ENCODE assay signal across 9 mouse cellular contexts in the genomic region with DNA sequence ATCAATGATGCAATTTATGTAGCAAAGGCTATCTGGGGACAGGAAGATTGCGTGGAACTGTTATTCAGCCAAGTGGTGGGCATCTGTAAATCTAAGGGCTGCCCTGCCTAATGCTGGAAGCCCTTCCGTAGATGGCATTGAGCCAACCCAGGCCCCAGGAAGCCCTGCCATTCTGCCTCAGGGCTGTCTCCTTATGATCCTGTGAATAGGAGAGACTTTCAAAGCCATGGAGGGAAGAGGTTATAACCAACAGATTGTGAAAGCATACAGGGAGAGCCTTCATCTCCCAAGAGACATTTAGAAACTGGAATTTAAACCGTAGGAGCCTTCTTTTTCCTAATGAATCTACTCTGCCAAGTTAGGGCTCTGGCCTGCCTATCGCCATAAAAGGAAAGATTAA. TPM values are rescaled to one million over a fixed set of nuclear protein-coding genes. Genes with fewer than 3 reads are reported as not detected.
DNase-seq lines count a peak whose midpoint lies in the region; ATAC-seq lines count a peak whose summit lies in the region.
"Had no signal": no experiment of that assay in that cellular context is flagged by ENCODE, and none has a peak within 500 bp of the region (broad histone marks: within the 10 kb centered on the region; RNA-seq: fewer than 3 reads in every experiment).

No protein-coding gene starts in this region.

- H3K4me3 ChIP-seq in hindbrain, embryonic 13.5 days = no peak overlapping the region
- H3K4me3 ChIP-seq in hindbrain, embryonic 12.5 days = no peak overlapping the region
- H3K4me3 ChIP-seq in heart, embryonic 16.5 days (ENCODE audit: low read length) = peak overlapping the region; percentile 66
- H3K4me3 ChIP-seq in limb, embryonic 15.5 days = peak overlapping the region; percentile 27
- H3K4me3 ChIP-seq in stomach, embryonic 16.5 days (replicated peaks; ENCODE audit: low read length) = peak overlapping the region; percentile 57

- H3K4me1 ChIP-seq in hindbrain, embryonic 13.5 days (replicated peaks) = peaks cover 16% of the 10 kb centered on the region
- peaks cover 8% of the 10 kb centered on the region for H3K4me1 ChIP-seq in hindbrain, embryonic 12.5 days
- peaks cover 30% of the 10 kb centered on the region for H3K4me1 ChIP-seq in heart, embryonic 16.5 days (ENCODE audit: control insufficient read depth, insufficient read depth, low read length)
- H3K4me1 ChIP-seq in limb, embryonic 15.5 days = peaks cover 21% of the 10 kb centered on the region
- peaks cover 15% of the 10 kb centered on the region for H3K4me1 ChIP-seq in stomach, embryonic 16.5 days (ENCODE audit: control insufficient read depth, insufficient read depth, low read length)

- no peaks in the 10 kb centered on the region for H3K9me3 ChIP-seq in hindbrain, embryonic 13.5 days
- H3K9me3 ChIP-seq in hindbrain, embryonic 12.5 days (replicated peaks) = no peaks in the 10 kb centered on the region
- H3K9me3 ChIP-seq in heart, embryonic 16.5 days (replicated peaks; ENCODE audit: control insufficient read depth, low read length) = no peaks in the 10 kb centered on the region
- H3K9me3 ChIP-seq in limb, embryonic 15.5 days = no peaks in the 10 kb centered on the region
- H3K9me3 ChIP-seq in stomach, embryonic 16.5 days (replicated peaks; ENCODE audit: control insufficient read depth, low read length) = no peaks in the 10 kb centered on the region

- DNase-seq in adrenal gland, postnatal 25 days = peak; percentile 34
- DNase-seq in embryo, embryonic 9.5 days (ENCODE audit: extremely low spot score) = no peak

- H3K4me2 ChIP-seq in hindbrain, embryonic 13.5 days = 0 out of 2 replicates have a peak overlapping the region, but pooled peaks have one; percentile 6
- H3K4me2 ChIP-seq in hindbrain, embryonic 12.5 days (replicated peaks) = no peak overlapping the region
- H3K4me2 ChIP-seq in heart, embryonic 16.5 days (ENCODE audit: low read depth, low read length) = peak overlapping the region; percentile 70
- peak overlapping the region; percentile 39 for H3K4me2 ChIP-seq in limb, embryonic 15.5 days
- peak overlapping the region; percentile 60 for H3K4me2 ChIP-seq in stomach, embryonic 16.5 days (ENCODE audit: low read depth, low read length)

- H3K9ac ChIP-seq in hindbrain, embryonic 13.5 days = no peak overlapping the region
- H3K9ac ChIP-seq in hindbrain, embryonic 12.5 days = no peak overlapping the region
- peak overlapping the region; percentile 92 for H3K9ac ChIP-seq in heart, embryonic 16.5 days (ENCODE audit: low read length)
- no peak overlapping the region for H3K9ac ChIP-seq in limb, embryonic 15.5 days
- peak overlapping the region; percentile 76 for H3K9ac ChIP-seq in stomach, embryonic 16.5 days (ENCODE audit: low read length)

- WGBS in hindbrain, embryonic 13.5 days = 54% methylated on average over 4 of the region's 4 CpGs
- 73% methylated on average over 4 of the region's 4 CpGs for WGBS in hindbrain, embryonic 12.5 days
- 24% methylated on average over 4 of the region's 4 CpGs for WGBS in heart, embryonic 16.5 days
- WGBS in limb, embryonic 15.5 days = 45% methylated on average over 4 of the region's 4 CpGs
- 39% methylated on average over 4 of the region's 4 CpGs for WGBS in stomach, embryonic 16.5 days

- H3K27me3 ChIP-seq in hindbrain, embryonic 13.5 days = no peaks in the 10 kb centered on the region
- H3K27me3 ChIP-seq in hindbrain, embryonic 12.5 days = no peaks in the 10 kb centered on the region
- H3K27me3 ChIP-seq in heart, embryonic 16.5 days (ENCODE audit: control insufficient read depth, insufficient read depth, low read length) = no peaks in the 10 kb centered on the region
- H3K27me3 ChIP-seq in limb, embryonic 15.5 days = no peaks in the 10 kb centered on the region
- no peaks in the 10 kb centered on the region for H3K27me3 ChIP-seq in stomach, embryonic 16.5 days (ENCODE audit: control insufficient read depth, insufficient read depth, low read length)

- ATAC-seq in hindbrain, embryonic 13.5 days (ENCODE audit: low FRiP score) = peak; percentile 46; the same call in 1 of the 2 replicates
- ATAC-seq in hindbrain, embryonic 12.5 days (ENCODE audit: low FRiP score) = no peak
- no peak for ATAC-seq in heart, embryonic 16.5 days (replicated peaks; ENCODE audit: extremely low read depth, insufficient read depth, low FRiP score)
- no peak for ATAC-seq in limb, embryonic 15.5 days (ENCODE audit: insufficient number of reproducible peaks, low FRiP score, low TSS enrichment, low read depth)
- ATAC-seq in stomach, embryonic 16.5 days (ENCODE audit: insufficient read depth, low FRiP score) = no peak
- ATAC-seq in cerebellum, adult (ENCODE audit: insufficient number of reproducible peaks, low FRiP score, low TSS enrichment) = no peak

- H3K36me3 ChIP-seq in hindbrain, embryonic 13.5 days = no peaks in the 10 kb centered on the region
- H3K36me3 ChIP-seq in hindbrain, embryonic 12.5 days = no peaks in the 10 kb centered on the region
- H3K36me3 ChIP-seq in heart, embryonic 16.5 days (ENCODE audit: control insufficient read depth, insufficient read depth) = 0 out of 2 replicates have a peak, but pooled peaks cover 5% of the 10 kb centered on the region
- no peaks in the 10 kb centered on the region for H3K36me3 ChIP-seq in limb, embryonic 15.5 days
- no peaks in the 10 kb centered on the region for H3K36me3 ChIP-seq in stomach, embryonic 16.5 days (ENCODE audit: control insufficient read depth, insufficient read depth, low read length)

- peak overlapping the region; percentile 46; the same call in 1 of the 2 replicates for H3K27ac ChIP-seq in hindbrain, embryonic 13.5 days
- H3K27ac ChIP-seq in hindbrain, embryonic 12.5 days = no peak overlapping the region
- H3K27ac ChIP-seq in heart, embryonic 16.5 days (ENCODE audit: low read length) = peak overlapping the region; percentile 100
- H3K27ac ChIP-seq in limb, embryonic 15.5 days = peak overlapping the region; percentile 83; the same call in 1 of the 2 replicates
- H3K27ac ChIP-seq in stomach, embryonic 16.5 days (ENCODE audit: low read length) = peak overlapping the region; percentile 97

RNA-seq across cellular contexts. Expression of gene Cavin2, which starts 1.7 kb away (rescaled TPM):
- 6.9 and 7.3 TPM in 2 replicates for polyA plus RNA-seq in hindbrain, embryonic 13.5 days (2015; fragmentation: Nextera tagmentation; extraction: Ambion mirVana)
- 7.2 and 7.7 TPM in 2 replicates for polyA plus RNA-seq in hindbrain, embryonic 12.5 days (2016; fragmentation: Nextera tagmentation; extraction: Ambion mirVana)
- total RNA-seq in adrenal gland, postnatal 25 days (2021) = 33.7 and 34.5 TPM in 2 replicates
- 205 and 229 TPM in 2 replicates for polyA plus RNA-seq in heart, embryonic 16.5 days (2015; fragmentation: Nextera tagmentation; extraction: Ambion mirVana)
- 48.9 and 71.3 TPM in 2 replicates for polyA plus RNA-seq in limb, embryonic 15.5 days (2015; fragmentation: Nextera tagmentation; extraction: Ambion mirVana)
- polyA plus RNA-seq in stomach, embryonic 16.5 days (2015; fragmentation: Nextera tagmentation; extraction: Ambion mirVana) = 91.8 and 97.7 TPM in 2 replicates
- total RNA-seq: MEL had no signal

Comparison
In these comparisons a context has a peak if more than half of its experiments do, and no peak if none do; other contexts are left out.
1. H3K4me3 ChIP-seq: peak in heart, embryonic 16.5 days (single experiment), limb, embryonic 15.5 days (single experiment) and stomach, embryonic 16.5 days (single experiment); none in hindbrain, embryonic 13.5 days (single experiment) and hindbrain, embryonic 12.5 days (single experiment).
2. H3K9ac ChIP-seq: peak in heart, embryonic 16.5 days (single experiment) and stomach, embryonic 16.5 days (single experiment); none in hindbrain, embryonic 13.5 days (single experiment), hindbrain, embryonic 12.5 days (single experiment) and limb, embryonic 15.5 days (single experiment).